Mouse (Mus musculus): ENCODE measurements at regions not wholly inside any gene's neighbourhood (a gene's known extent, or its start where the extent isn't known, plus 50 kb on each side); places are given as distances from the start of the nearest gene placed in this dataset.
"Not testable (repeated sequence)": the region's sequence is repeated elsewhere in the genome, so short reads cannot be mapped to it uniquely, and the experiment has no call there.

GRCm38 (mm10) chr10:118978181-118978743 is 108.3 kb upstream of the Dyrk2 start:
- no peak for DNase-seq

GRCm38 (mm10) chr10:118976447-118976846 is 106.4 kb upstream of the Dyrk2 start:
- no peak for DNase-seq

- no peak for DNase-seq
Observed at GRCm38 (mm10) chr10:118975772-118976171, 105.8 kb upstream of the Dyrk2 start.

GRCm38 (mm10) chr10:118973324-118973723 is 103.3 kb upstream of the Dyrk2 start:
- no peak for DNase-seq

- DNase-seq: no peak
Observed at GRCm38 (mm10) chr10:118972626-118973025, 102.6 kb upstream of the Dyrk2 start.

GRCm38 (mm10) chr10:118970457-118971175 is 100.6 kb upstream of the Dyrk2 start:
- no peak for DNase-seq

- no peak for DNase-seq
Observed at GRCm38 (mm10) chr10:118961713-118962181, 91.7 kb upstream of the Dyrk2 start.

- DNase-seq: no peak
Observed at GRCm38 (mm10) chr10:118960076-118960475, 90.1 kb upstream of the Dyrk2 start.

GRCm38 (mm10) chr10:118959623-118960022 is 89.6 kb upstream of the Dyrk2 start:
- DNase-seq: no peak

GRCm38 (mm10) chr10:118956352-118956751 is 86.3 kb upstream of the Dyrk2 start:
- no peak for DNase-seq

GRCm38 (mm10) chr10:118953440-118953839 is 83.4 kb upstream of the Dyrk2 start:
- DNase-seq: no peak

GRCm38 (mm10) chr10:118952756-118953155 is 82.7 kb upstream of the Dyrk2 start:
- no peak for DNase-seq

- DNase-seq: peak; percentile 67 to 71
Observed at GRCm38 (mm10) chr10:118947724-118948123, 77.7 kb upstream of the Dyrk2 start.

GRCm38 (mm10) chr10:118947016-118947674 is 77.1 kb upstream of the Dyrk2 start:
- peak; percentile 18 to 28 for DNase-seq

- no peak for DNase-seq
Observed at GRCm38 (mm10) chr10:118927316-118927715, 57.3 kb upstream of the Dyrk2 start.

GRCm38 (mm10) chr10:118923473-118924185 is 53.6 kb upstream of the Dyrk2 start:
- peak; percentile 23 to 24 for DNase-seq

- DNase-seq: not testable (repeated sequence)
Observed at GRCm38 (mm10) chr10:118922120-118922519, 52.1 kb upstream of the Dyrk2 start.

Data from heart, adult 18-20 months (tissue).